Mouse (Mus musculus) cerebellum, postnatal 36 days (tissue): Measurements from ENCODE around the gene Faf2.
"Not testable (repeated sequence)": the region's sequence is repeated elsewhere in the genome, so short reads cannot be mapped to it uniquely, and the experiment has no call there.

ENCODE experiments used
- DNase-seq, 2 experiments: peaks; one replicate each; pipeline ENCODE4 v3.0.0; 2021 to 2022; ENCODE audit warnings: mixed read lengths in 2 of 2

Gene Faf2

GRCm38 (mm10) chr13:54608002-54608401, 13.6 kb upstream of the Faf2 start:
- DNase-seq = no peak

DNA sequence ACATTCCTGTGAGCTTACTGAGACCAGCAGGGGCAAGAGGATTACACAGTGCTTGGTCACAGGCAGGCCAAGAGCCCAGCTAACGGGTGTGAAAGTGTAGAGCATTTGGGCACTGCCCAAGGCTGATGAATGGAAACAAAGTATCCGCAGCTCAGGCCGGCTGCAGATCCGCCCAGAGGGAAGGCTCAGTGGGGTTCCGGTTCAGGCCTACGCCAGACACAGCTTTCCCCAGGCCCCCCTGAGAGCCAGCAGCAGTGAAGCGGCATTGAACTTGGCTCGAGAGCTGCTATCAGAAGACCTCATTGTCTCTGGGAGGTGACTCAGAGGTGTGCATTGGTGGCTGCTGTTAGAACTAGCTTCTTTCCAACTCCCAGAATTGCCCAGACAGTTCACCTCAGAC, 12.9 kb upstream of the Faf2 start:
- peak; percentile 57 to 62 for DNase-seq

GRCm38 (mm10) chr13:54609301-54609700, 12.3 kb upstream of the Faf2 start:
- no peak for DNase-seq

DNA sequence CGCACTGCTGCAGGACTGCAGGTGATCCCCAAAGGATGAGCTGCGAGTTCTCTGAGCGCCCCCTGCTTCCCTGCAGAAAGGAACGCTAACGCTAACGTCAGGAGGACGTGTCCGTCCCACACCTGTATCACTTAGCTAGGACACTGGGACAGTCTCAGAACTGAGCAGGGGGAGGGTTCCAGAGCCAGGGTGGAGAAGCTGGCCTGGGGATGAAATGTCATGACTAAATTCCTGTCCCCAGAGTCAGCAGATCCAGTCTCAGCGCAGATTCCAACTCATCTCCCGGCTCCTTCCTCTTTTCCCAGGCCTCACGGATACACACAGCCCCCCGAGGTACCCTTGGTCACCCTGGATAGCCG, 11.0 kb upstream of the Faf2 start:
- DNase-seq = peak in 1 of 2 experiments; percentile 46

DNA sequence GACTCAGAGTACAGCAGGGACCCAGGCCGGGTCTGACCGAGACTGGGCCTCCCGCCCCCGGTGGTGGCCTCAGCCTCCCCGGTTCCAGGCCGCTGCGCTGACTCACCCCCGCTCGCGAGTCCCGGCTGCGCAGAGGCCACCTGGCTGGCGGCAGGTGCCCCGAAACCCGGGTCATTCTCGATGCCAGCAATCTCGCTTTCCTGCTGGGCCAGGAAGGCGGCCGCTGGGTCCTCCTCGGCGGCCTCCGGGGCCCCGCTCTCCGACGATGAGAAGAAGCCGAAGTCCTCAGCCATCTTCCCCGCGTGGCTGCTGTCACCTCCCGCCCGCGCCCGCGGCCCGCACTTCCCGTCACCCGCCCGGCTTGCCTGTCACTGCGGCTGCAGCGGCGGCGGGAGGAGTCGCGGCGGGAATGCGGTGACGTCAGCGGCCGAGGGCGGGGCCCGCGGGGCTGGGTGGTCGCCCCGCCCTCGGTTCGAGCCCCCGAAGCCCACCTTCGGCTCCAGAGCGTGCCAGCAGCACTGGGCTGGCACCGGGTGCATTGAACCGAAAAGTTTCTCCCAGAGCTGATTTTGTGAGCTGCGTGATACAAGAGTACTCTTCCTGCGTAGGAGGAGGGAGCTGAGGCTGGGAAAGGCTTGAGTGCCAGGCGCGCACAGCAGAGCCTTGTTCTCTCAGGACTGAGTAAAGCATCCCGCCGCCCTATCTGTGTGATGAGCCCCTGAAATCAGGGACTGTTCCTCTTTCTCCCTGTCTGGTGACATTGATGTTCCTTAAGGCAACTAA, 10.4 kb upstream of the Faf2 start, which contains the start of gene Cltb:
Cltb (minus strand) TSS at position 373 of the 783 bp plus-strand sequence.
- DNase-seq = peak; percentile 93 to 96

- DNase-seq = not testable (repeated sequence)
Measured at GRCm38 (mm10) chr13:54613141-54613540, 8.4 kb upstream of the Faf2 start.

- DNase-seq = no peak
Measured at GRCm38 (mm10) chr13:54616307-54616706, 5.3 kb upstream of the Faf2 start.

GRCm38 (mm10) chr13:54616998-54617397, 4.6 kb upstream of the Faf2 start:
- DNase-seq = no peak

DNA sequence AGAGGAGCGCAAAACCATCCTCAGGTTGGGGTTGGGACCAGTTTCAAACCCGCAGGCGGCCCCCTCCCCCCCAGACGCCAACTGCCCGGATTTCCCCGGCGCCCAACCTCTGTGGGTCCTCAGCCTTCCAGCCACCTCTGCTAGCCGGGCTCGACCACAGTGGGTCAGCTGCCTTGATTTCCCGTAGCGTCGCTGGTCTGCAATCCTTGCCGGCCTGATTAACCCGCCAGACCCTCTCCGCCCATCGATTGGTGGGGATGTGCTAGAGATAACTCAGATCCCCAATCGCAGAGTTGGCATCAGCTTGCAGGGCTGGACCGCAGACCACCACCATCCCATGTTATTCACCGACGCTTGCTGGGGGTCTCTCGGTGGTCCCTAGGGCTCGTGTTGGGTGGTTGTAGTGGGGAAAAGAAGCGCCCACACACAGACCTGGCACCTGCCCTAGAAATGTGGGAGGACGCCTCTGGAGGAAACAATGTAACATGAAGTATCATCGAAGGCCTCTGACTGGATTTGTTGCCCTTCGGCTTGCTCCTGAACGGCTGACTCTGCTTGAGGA, 457 bp downstream of the Faf2 start:
- no peak for DNase-seq

GRCm38 (mm10) chr13:54629128-54629527, 7.5 kb downstream of the Faf2 start:
- no peak for DNase-seq

GRCm38 (mm10) chr13:54632731-54633277, 11.2 kb downstream of the Faf2 start:
- DNase-seq = no peak

DNA sequence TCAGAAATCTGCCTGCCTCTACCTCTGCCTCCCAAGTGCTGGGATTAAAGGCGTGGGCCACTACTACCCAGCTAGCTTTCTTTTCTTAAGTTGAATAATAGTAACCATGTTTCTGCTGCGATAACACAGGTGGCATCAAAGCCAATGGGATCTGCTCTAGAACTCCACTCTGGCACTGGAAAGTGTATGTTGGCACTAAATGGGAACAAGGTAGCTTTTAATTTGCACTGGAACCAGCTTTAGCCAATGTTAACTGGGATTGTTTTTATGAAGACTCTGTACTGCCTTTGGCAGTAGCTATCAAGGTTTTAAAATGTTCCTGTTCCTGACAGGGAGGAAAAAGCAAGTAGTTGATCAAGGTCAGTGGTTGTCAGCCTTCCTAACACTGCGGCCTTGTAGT, 13.4 kb downstream of the Faf2 start:
- DNase-seq = no peak

GRCm38 (mm10) chr13:54650461-54650860, 28.9 kb downstream of the Faf2 start:
- no peak for DNase-seq

DNA sequence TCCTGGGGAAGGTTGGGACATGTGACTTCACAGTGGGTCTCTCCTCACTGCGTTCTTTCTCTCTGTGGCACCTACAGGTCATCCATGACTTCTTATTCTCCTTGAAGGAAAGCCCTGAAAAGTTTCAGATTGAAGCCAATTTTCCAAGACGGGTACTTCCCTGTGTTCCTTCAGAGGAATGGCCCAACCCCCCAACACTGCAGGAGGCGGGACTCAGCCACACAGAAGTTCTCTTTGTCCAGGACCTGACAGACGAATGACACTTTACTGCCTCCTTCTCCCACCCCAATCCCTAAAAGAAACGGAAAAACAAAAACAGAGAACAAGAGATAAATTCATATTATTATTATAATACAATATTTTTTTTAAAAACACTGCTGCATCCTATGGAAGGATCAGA, 39.3 kb downstream of the Faf2 start:
- no peak for DNase-seq

- DNase-seq = no peak
Measured at GRCm38 (mm10) chr13:54661358-54661757, 39.8 kb downstream of the Faf2 start.

DNA sequence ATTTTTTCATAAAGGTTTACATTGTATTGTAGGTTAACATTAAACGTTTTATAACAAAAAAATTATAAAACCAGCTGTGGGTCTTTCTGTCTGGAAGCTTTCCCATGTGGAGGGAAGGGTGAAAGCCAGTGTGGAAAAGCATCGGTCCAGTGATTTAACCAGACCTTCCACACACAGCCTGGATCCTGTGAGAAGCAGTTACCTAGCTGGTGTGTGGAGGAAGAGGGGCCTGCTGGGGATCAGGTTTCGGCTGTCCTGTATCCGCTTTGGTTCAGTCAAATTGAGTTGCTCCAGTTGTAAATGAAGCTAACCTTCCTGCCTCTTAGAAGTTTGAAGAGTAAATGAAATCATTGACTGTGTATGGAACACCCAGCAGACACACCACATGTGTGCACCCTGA, 42.4 kb downstream of the Faf2 start:
- DNase-seq = no peak

DNA sequence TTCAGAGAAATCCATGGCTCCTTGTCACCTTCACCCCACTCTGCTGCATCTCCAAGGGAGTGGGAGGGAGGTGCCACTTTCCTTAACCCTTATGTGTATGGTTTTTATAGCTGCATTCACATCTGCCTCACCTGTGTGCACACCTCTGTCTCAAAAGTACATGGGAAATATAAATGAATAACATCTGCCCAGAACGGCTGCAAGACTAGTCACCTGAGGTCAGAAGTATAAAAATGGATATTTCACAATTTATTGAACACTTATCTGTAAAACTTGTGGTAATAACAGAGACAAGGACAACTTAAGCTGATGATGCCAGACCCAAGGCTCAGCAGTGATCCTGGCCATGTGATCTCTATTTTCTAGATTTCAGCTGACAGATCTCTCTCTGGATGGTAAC, 42.9 kb downstream of the Faf2 start:
- no peak for DNase-seq

- no peak for DNase-seq
Measured at GRCm38 (mm10) chr13:54665062-54665461, 43.5 kb downstream of the Faf2 start.

- DNase-seq = no peak
Measured at GRCm38 (mm10) chr13:54670491-54670890, 48.9 kb downstream of the Faf2 start.

DNA sequence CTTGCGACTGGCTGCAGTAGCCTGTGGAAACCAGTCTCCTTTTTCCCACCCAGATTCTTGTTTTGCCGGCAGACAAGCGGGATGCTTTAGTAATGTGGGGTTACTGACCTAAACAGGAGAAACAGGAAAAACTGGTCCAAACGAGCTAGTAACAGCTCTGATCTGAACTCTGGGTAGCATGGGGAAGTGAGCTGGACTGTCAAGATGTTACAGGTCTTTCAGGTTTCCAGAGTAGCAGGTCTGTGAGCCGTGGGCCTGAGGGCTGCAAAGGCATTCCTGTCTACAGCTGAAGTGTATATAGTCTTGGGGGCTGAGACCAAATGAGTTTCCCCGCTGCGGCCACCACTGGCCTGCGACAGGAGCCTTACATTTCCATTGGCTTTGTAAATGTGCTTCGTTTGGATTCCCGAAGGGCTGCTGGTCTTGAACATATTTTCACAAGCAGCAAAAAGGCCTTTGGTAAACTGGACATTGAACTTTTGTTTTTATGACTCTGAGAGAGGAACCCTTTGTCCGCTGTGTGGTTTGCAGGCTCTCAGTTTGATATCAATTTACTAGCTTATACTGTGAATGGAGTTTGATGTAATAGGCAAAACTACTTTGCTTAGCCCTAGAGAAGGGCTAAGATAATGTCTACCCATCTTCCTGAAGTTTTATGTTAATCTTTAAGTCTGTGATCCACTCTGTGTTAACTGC, 54.5 kb downstream of the Faf2 start:
- DNase-seq = no peak

DNA sequence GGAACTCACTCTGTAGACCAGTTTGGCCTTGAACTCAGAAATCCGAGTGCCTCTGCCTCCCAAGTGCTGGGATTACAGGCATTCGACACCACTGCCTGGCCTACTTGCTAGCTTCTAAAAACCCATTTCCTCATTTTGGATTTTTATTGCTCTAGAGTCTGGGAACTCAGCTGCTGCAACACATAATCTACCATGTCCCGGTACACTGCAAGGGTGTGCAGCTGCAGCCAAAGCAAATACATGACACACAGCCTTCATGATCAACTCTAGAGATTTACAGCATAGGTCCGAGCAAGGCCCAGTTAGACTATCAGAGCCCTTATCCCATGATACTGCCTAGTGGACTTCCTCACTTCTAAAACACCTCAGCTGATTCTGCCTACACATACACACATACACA, 56.7 kb downstream of the Faf2 start:
- DNase-seq = no peak

DNA sequence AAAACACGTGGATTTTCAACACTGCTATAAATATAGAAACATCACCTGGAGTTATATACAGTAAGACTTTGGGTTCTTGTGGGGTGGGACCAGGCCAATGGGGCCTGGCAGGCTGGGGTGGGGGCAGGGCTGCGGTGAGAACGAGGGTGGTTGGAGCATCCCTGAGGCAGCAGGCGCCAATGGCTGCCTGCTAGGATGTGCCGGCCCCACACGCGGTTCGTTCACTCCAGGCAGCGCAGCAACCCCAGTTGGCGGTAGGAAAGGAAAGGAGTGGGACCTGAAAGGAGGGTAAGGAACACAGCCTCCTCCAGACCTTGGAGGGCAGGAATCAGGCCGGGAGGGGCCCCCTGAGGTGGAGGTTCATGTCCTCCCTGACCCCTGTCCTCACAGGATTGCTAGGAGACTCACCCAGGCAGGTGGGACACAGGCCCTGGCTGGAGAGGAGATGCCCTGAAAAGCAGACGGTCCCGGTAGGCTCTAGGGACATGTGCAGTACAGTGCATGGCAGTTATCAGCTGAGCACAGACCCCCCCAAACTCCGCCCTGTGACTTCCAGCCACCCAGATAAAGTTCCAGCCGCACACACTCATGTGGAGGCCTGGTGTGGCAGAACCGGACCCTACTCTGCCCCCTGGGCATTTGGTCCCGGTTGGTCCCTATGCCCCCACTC, 58.7 kb downstream of the Faf2 start:
- DNase-seq = no peak

DNA sequence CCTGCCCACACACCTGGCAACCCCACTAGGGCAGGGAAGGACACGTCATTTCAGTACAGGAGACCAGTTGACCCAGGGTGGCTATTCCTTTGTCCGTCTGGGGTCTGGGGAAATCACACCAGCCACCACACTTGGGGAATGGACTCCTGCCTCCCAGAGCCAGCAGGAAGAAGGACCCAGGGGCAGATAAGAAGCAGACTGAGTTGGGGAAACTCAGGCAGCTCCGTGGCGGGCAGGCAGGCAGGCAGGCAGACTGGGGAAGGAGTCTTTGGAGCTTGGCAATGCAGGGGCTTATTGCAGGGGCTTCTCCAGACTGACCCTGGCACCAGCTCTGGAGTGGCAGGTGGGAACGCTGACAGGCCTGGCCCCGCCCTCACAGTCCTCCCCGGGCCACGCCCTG, 59.7 kb downstream of the Faf2 start:
- no peak for DNase-seq
